Mouse (Mus musculus) fibroblast of lung, adult 2 months (primary cell): ENCODE data around the gene Nelfa.
"Not testable (repeated sequence)": the region's sequence is repeated elsewhere in the genome, so short reads cannot be mapped to it uniquely, and the experiment has no call there.

Source experiments
- DNase-seq: peaks from one replicate; pipeline ENCODE4 v3.0.0-alpha.2; 2011; ENCODE audit warnings: low read depth

Nelfa gene

DNA sequence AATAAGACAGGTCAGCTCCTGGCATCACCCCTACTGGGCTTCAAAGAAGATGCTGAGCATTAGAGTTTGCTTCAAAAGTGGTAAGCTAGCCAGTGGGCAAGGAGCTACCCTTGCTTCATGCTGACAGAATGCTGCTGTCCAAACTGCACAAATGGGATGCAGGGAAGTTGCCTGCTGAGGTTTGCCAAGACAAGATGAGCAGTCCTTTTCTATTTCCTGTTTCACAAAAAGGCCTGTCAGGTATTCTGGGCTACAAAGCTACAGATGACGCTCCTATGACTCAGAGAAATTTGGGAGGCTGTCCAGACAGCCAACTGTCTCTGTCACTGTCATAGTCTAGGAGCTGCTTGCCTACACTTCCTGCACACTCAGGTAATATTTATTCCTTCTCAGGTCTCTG, 16.7 kb downstream of the Nelfa start:
- DNase-seq: no peak

DNA sequence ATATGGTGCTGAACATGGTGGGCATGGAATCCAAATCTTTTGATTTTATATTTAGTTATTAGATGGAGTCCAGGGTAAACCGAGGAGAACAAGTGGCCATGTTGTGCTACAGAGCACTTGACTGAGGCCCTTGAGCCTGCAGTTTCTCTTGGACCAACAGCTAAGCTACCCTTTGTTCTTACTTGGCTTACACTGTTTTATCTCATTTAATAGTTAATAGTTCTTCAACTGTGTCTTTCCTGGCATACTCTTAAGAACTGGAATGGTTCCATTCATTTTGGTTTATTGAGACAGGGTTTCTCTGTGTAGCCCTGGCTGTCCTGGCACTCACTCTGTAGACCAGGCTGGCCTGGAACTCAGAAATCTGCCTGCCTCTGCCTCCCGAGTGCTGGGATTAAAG, 19.6 kb downstream of the Nelfa start:
- not testable (repeated sequence) for DNase-seq

DNA sequence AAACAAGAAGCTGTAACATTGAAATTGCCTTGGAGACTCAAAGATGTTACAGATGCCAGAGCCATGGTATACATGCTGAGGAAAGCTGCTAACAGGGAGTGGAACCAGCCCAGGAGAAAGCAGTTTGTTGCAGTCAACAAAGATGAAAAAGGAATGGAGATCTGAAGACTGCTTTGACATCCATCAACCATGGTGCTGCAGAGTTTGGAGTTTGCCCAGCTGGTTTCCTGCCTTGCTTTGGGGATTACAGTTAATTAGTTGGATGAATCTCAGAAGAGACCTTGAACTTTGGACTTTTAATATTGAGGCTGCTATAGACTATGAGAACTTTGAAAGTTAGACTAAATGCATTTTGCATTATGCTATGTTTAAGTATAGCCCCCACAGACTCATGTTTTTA, 21.2 kb downstream of the Nelfa start:
- DNase-seq: not testable (repeated sequence)

GRCm38 (mm10) chr5:33903176-33903575, 33.0 kb downstream of the Nelfa start:
- no peak for DNase-seq

DNA sequence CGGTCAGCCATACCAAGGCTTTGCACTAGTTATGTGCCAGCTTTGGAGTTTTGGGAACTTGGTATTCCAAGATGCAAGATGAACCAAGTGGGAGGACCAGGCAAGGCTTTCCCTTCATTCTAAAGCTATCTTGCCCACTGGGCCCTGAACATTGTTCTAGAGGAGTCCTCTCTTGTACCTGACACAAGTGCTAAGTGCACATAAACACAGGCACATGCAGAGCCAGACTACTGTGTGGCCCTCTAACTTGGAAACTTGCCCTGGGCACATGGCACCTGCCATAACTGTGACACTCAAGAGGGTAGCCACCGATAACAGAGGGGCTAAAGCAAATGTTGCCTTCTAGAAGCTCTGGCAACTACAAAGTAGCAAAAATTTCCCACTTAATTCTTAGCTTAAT, 33.5 kb downstream of the Nelfa start:
- DNase-seq: no peak

DNA sequence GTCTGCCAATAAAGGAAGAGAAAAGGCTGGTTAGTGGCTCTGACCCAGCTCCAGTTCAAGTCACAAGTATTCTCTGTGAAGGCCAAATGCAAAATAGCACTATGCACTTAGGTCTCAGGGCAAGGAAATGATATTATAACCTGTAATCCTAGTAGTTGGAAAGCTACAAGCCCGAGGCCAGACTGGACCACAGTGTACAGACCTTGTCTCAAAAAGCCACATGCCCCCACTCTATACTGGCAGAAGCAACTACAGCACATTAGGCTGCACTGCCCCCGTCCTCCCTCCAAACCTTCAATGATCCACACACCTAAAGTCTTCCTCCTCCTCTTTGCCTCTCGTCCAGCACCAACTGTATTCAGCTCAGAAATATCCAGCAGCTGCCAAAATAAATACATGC, 34.9 kb downstream of the Nelfa start:
- no peak for DNase-seq

- no peak for DNase-seq
Measured at GRCm38 (mm10) chr5:33900701-33901263, 35.4 kb downstream of the Nelfa start.

DNA sequence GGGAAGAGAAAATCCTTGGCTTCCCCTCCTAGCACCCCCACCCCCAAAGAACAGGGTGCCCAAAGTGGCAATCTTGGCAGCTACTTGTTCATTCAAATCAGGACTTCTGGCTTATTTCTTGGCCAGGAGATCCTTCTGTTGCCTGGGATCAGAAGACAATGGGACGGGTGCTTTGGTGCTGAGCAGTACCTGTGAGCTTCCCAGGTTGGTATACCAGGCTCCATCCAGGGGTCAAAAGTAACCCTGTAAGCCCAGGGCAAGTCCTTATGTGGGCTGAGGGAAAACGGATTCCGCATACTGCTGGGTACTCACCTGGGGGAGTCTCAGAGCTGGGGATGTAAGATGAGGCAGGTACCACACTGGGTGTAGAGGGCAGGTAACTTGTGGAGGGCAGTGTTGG, 36.1 kb downstream of the Nelfa start:
- DNase-seq: no peak

- no peak for DNase-seq
Measured at GRCm38 (mm10) chr5:33899245-33899644, 37.0 kb downstream of the Nelfa start.

GRCm38 (mm10) chr5:33898671-33899070, 37.5 kb downstream of the Nelfa start:
- no peak for DNase-seq

DNA sequence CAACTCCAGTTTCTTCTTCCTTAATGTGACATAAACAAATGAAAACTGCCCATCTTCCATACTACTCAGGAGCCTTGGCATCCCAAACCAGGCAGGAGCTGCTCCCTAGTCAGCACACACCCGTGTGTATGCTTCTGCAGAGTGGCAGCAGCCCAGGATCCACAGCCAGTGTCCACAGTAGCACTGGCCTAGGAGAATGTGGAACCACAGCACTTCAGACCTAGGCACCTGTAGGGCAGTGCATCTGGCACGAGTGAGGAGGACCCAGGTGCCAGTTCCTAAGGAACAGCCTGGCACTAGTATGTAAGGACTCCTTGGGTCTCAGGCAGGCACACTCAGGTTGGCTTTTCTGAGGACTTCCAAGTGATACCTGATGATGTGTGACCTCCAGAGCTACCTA, 39.1 kb downstream of the Nelfa start:
- DNase-seq: no peak

DNA sequence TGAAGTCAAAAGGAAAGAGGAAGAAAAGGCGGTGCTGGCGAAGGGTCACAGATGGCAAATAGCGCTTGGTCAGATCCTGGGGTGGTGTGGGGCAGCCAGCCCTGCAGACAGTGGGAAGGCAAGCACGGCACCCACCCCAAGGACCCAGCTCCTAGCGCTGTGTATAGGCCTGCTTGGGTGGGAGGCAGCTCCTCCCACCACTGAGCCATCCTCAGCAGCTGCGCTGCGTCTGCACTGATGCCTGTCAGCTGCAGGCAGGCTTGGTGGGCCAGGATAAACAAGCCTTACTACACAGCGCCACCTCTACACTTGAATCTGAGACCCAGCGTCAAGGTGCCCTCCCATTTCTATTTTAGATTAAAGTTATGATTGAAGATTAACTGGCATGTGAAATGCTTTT, 41.1 kb downstream of the Nelfa start:
- DNase-seq: no peak

- DNase-seq: no peak
Measured at GRCm38 (mm10) chr5:33893406-33893805, 42.8 kb downstream of the Nelfa start.

DNA sequence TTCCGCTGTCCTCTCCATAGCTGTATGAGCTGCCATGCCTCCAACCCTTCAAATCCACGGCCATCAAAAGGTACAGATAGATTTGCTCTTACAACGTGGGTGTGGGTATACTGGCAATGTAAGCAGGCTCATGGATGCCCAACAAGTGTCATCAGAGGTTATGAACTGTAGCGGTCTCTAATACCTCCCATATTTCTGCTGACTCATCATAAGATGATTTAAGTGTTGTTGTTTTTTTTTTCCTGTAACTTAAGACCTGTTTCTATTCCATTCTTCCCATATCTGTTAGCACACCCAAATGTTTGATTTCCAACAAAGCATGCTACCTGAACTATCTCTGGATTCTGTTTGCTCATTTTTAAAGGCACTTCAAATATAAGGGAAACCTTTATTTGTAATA, 55.1 kb downstream of the Nelfa start:
- DNase-seq: no peak

DNA sequence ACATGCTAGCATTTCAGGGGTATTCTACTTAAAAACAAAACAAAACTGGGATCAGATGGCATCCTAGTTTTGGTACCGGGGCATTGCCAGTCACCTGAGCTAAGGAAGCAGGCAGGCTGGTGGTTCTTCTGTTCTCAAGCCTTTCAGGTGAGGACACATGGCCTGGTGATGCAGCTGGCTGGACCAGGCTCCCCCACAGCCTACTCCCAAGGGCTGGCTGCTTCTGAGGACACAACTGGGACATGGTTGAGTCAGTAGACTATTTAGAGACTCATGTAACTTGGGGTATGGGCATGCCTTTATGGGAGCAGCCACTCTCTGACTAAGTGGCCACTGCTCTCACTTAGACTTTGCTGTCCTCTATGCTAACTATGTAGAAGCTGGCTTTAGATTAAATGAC, 60.7 kb downstream of the Nelfa start:
- DNase-seq: no peak

- DNase-seq: no peak
Measured at GRCm38 (mm10) chr5:33857693-33858092, 78.5 kb downstream of the Nelfa start.

GRCm38 (mm10) chr5:33854019-33854418, 82.2 kb downstream of the Nelfa start:
- DNase-seq: no peak

GRCm38 (mm10) chr5:33853086-33853485, 83.1 kb downstream of the Nelfa start:
- no peak for DNase-seq

DNA sequence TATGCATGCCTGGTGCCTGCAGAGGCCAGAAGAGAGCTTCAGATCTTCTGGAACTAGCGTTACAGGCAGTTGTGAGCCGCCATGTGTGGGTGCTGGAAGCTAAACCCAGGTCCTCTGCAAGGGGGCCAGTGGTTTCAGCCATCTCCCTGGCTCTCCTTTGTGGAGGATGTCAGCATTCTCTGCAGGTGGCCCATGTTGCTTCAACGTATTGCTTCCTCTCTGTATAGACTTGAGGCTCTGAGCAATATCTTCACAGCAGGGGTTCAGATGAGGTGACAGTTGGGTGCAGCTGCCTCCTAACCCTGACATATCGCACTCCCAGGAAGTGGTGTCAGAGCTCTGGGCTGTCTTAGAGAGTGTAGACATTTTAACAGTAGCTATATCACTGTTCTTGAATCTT, 84.7 kb downstream of the Nelfa start:
- DNase-seq: no peak
